Mouse (Mus musculus) intestine, embryonic 14.5 days (tissue): ENCODE measurements around the gene Hlcs. TPM values are rescaled to one million over a fixed set of nuclear protein-coding genes. Genes with fewer than 3 reads are reported as not detected.
A peak's percentile ranks its signal among the peaks of the same experiment; 100 is the strongest.

Experiments
- ATAC-seq: fragments of 200-750 bp; cut with Nextera tagmentation; replicated peaks from 2 replicates; pipeline ENCODE4 v1.8.0; 2017; ENCODE audit warnings: low read depth, moderate number of reproducible peaks, moderate TSS enrichment, moderate library complexity; ENCODE audit not compliant: low FRiP score, low TSS enrichment
- DNase-seq: peaks from one replicate; pipeline ENCODE4 v3.0.0-alpha.2; 2018; ENCODE audit warnings: low spot score
- H3K27ac ChIP-seq: fragments of 300-500 bp; sonication (generic); 2 replicates; pipeline ENCODE4 v1.5.1; 2014; ENCODE audit warnings: low read depth, mild to moderate bottlenecking, control low read depth
- H3K27me3 ChIP-seq: fragments of 300-500 bp; sonication (generic); replicated peaks from 2 replicates; pipeline ENCODE4 v1.6.1; 2014; ENCODE audit warnings: low read length, control low read depth; ENCODE audit not compliant: control insufficient read depth, insufficient read depth
- H3K36me3 ChIP-seq: fragments of 300-500 bp; sonication (generic); 2 replicates; pipeline ENCODE4 v1.6.1; 2014; ENCODE audit warnings: low read length, control low read depth; ENCODE audit not compliant: control insufficient read depth, insufficient read depth
- H3K4me1 ChIP-seq: fragments of 300-500 bp; sonication (generic); replicated peaks from 2 replicates; pipeline ENCODE4 v1.6.1; 2014; ENCODE audit warnings: low read length, control low read depth, mixed read lengths; ENCODE audit not compliant: control insufficient read depth, insufficient read depth
- H3K4me2 ChIP-seq: fragments of 300-500 bp; sonication (generic); 2 replicates; pipeline ENCODE4 v1.6.1; 2014; ENCODE audit warnings: low read length
- H3K4me3 ChIP-seq: fragments of 300-500 bp; sonication (generic); 2 replicates; pipeline ENCODE4 v1.5.1; 2014; ENCODE audit warnings: low read depth, low read length, control low read depth, mixed read lengths
- H3K9ac ChIP-seq: fragments of 300-500 bp; sonication (generic); 2 replicates; pipeline ENCODE4 v1.6.1; 2014; ENCODE audit warnings: mild to moderate bottlenecking, low read length
- H3K9me3 ChIP-seq: fragments of 300-500 bp; sonication (generic); 2 replicates; pipeline ENCODE4 v1.6.1; 2016; ENCODE audit warnings: low read length, control low read depth; ENCODE audit not compliant: control insufficient read depth
- WGBS: fragments of 180-500 bp; shearing (Covaris S2); extraction: QIAGEN DNeasy Blood & Tissue Kit; methylation state at CpG from one replicate; pipeline ENCODE4 v1.1.7; 2014; 5-methylcytosine and 5-hydroxymethylcytosine counted together
- polyA plus RNA-seq: library from polyadenylated mRNA; unstranded; fragments of >200 nt; fragmentation: Nextera tagmentation; extraction: Ambion mirVana; gene quantifications from 2 replicates; pipeline ENCODE4 v1.2.1, GENCODE M21; 2014

Hlcs gene
- polyA plus RNA-seq, 1 experiment from 2014 or later = 8.9 TPM

DNA sequence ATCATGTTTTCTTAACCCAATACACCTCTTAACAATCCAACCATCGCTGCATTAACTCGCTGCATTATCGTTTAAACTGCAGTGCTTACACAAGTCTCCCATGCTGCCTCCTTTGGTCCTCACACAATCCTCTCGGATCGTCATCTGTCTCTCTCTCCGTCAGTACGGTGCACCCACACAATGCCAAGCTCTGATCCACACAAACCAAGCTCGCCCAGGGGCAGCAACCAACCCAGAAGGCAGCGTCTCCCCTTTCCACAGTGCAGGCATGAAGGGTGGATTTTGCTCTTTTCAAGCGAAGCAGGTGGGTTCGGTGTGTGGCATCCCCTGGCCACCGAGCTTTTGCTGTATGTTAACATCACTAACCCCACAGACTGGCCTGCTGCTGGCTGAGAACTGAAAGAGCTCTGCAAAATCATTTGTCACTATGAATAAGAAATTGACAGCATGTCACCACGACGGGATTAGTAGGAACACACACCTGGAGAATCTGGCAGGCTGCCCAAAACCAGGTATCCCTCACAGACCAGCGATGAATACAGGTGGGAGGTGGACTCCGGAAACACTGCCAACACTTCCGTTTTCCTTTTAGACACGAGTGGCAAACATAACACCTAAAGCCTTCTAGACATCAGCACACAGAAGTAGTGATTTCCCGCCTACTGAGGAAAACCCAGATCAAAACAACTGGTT, 52.3 kb downstream of the Hlcs start:
- Histone ChIP-seq H3K9me3 (no peaks in the 10 kb centered on the region), H3K27ac (no peak overlapping the region), H3K4me3 (no peak overlapping the region), H3K4me1 (no peaks in the 10 kb centered on the region; the same call in none of the 2 replicates), H3K27me3 (no peaks in the 10 kb centered on the region), H3K9ac (no peak overlapping the region), H3K36me3 (0 out of 2 replicates have a peak, but pooled peaks cover 4% of the 10 kb centered on the region), H3K4me2 (no peak overlapping the region)
- DNase-seq (no peak), ATAC-seq (no peak)
- WGBS = 92% methylated on average over 19 of the region's 19 CpGs

DNA sequence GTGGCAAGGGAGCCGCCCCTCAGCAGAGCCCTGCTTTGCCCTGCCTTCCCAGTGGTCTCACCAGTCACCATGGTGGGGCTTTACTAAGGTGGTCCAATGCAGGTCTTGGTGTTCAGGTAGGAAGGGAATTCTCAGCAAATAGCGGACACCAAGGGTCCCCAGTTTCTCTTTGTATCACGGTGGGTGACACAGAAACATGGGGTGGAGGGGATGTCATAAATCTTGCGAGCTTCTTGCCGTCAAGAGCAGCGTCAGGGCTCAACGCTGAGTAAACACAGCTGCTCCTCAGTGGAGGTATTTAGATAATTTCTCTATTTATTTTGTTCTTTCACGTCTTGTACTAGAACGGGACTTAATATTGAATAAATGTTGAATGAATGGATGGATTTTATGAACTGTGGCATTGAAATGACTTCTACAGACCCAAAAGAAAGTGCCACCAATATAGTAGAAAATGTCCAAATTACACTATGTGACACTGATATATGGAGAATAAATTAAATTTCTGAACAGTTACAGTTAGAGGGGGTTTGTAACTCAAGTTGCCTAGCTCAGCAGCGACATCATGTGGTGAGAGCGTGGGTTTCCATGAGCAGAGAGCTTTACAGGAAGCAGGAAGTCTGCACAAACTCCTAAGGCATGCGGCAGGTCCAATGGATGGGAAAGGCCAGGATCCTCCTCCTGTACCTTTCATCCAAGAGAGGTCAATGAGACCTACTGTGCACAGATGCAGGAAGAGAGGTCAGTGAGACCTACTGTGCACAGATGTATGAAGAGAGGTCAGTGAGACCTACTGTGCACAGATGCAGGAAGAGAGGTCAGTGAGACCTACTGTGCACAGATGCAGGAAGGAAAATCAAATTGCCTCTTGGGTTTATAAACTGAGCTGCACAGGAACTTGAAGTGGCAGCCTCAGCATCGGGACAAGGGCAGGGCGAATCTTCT, 54.7 kb downstream of the Hlcs start:
- 38% methylated on average over 14 of the region's 14 CpGs for WGBS
- Histone ChIP-seq H3K4me3 (no peak overlapping the region), H3K9ac (no peak overlapping the region), H3K9me3 (no peaks in the 10 kb centered on the region), H3K4me2 (no peak overlapping the region), H3K36me3 (0 out of 2 replicates have a peak, but pooled peaks cover 4% of the 10 kb centered on the region), H3K27ac (no peak overlapping the region), H3K27me3 (no peaks in the 10 kb centered on the region), H3K4me1 (no peaks in the 10 kb centered on the region; the same call in 1 of the 2 replicates)
- ATAC-seq (peak; percentile 46; the same call in 1 of the 2 replicates), DNase-seq (peak; percentile 91)

DNA sequence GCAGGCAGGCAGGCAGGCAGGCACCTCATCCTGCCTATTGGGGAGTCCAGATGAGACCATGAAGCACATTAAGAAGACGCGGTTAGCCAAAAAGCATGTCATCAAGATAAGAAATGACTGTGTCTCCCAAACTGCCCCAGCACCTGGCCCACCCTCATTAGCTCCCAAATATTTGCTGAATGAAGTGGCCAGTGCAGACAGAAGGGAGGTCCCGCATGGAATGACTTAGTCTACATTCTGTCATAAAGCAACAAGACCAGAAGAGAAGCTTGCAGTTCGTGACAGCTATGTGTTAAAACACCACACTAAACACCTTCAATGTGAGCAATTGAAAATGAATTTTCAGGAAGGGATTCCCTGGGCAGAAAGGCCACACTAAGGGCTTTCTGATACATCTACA, 57.8 kb downstream of the Hlcs start:
- H3K4me3 ChIP-seq = no peak overlapping the region
- no peak for ATAC-seq
- no peaks in the 10 kb centered on the region; the same call in 1 of the 2 replicates for H3K4me1 ChIP-seq
- no peaks in the 10 kb centered on the region for H3K36me3 ChIP-seq
- 85% methylated on average over 4 of the region's 4 CpGs for WGBS
- no peak overlapping the region for H3K4me2 ChIP-seq
- no peak for DNase-seq
- no peak overlapping the region for H3K27ac ChIP-seq
- no peak overlapping the region for H3K9ac ChIP-seq
- no peaks in the 10 kb centered on the region for H3K9me3 ChIP-seq
- H3K27me3 ChIP-seq = no peaks in the 10 kb centered on the region

DNA sequence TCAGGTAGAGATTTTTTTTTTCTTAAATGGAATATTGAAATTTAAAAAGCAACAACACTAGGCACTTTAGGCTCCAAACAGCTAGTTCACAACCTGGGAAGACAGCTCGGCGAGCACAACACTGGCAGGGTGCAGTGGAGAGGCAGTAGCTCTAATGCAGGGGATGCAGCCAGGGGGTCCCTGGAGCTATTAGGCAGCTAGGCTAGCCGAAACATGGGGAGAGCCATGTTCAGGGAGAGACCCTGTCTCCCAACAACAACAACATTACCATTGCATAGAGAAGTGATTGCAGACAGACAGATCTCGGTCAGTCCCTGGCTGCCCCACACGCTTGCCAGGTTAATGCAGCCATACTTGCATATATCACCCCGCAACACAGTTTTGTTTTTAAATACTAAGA, 58.3 kb downstream of the Hlcs start:
- Histone ChIP-seq H3K4me3 (no peak overlapping the region), H3K27ac (no peak overlapping the region), H3K27me3 (no peaks in the 10 kb centered on the region), H3K4me2 (no peak overlapping the region), H3K9ac (no peak overlapping the region), H3K9me3 (no peaks in the 10 kb centered on the region), H3K4me1 (no peaks in the 10 kb centered on the region; the same call in 1 of the 2 replicates), H3K36me3 (no peaks in the 10 kb centered on the region)
- ATAC-seq (no peak), DNase-seq (no peak)
- WGBS = 91% methylated on average over 6 of the region's 6 CpGs

DNA sequence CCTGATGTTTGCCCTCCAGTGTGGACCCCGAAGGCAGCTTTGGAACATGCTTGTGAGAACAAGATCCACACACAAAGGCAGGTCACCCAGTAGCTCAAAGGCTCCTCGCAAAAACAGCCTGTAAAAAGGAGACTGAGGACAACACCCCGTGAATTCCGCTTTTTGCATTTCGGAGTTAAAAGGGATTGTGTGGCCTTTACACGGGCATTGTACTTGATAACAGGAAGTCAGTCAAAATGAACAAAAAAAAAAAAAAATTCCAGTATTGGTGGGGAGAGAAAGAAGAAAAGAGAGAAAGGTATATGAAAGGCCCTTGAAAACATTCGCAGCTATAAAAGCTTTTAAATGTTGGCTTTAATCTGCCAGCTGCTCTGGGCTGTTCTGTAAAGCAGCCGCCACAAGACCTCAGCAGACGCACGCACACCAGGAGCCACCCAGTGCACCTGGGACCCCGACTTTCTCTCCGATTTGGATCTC, 58.9 kb downstream of the Hlcs start:
- ATAC-seq = no peak

DNA sequence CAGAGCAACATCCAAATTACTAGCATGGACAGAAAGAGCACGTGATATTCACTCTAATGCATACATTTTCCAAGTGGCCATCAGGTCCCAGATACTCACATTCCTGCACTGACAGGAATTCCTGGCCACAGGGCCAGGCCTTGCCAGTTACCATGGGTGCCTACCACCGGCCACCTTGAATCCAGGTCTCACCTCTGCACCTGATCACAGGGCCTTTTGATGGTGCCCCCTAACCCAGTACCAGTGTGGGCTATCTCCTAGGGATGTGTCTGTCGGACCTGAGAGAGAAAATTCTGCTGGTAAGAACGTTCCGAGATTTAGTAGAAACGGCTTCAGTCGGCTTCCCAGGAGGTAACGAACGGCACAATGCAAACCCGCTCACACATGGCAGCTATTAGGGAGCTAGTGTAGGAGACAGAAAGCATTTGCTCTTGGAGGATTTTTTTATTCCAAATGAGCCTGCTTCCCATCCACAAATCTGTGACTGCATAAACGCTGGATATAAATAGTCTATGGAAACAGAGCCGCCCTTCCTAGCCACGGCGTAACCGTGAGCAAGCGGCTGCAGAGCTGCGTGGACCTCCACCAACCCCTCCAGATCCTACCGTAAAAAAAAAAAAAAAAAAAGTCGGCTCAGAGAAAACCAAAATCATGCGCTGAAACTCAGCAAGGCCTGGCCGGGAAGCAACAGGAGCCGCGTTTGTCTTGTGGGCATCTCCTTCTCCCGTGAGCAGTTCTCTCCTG, 59.5 kb downstream of the Hlcs start:
- Histone ChIP-seq H3K4me2 (no peak overlapping the region), H3K4me1 (no peaks in the 10 kb centered on the region; the same call in 1 of the 2 replicates), H3K9me3 (no peaks in the 10 kb centered on the region), H3K9ac (no peak overlapping the region), H3K27ac (no peak overlapping the region), H3K36me3 (no peaks in the 10 kb centered on the region), H3K27me3 (no peaks in the 10 kb centered on the region), H3K4me3 (no peak overlapping the region)
- 52% methylated on average over 24 of the region's 24 CpGs for WGBS
- DNase-seq = no peak
- no peak for ATAC-seq

More for the DNA sequence above, 58.9 kb downstream of the Hlcs start:
- Histone ChIP-seq H3K4me3 (no peak overlapping the region), H3K4me2 (no peak overlapping the region), H3K4me1 (no peaks in the 10 kb centered on the region; the same call in 1 of the 2 replicates), H3K27me3 (no peaks in the 10 kb centered on the region), H3K9ac (no peak overlapping the region), H3K9me3 (no peaks in the 10 kb centered on the region), H3K27ac (no peak overlapping the region), H3K36me3 (no peaks in the 10 kb centered on the region)
- DNase-seq = no peak
- whole genome bisulfite sequencing = 73% methylated on average over 12 of the region's 12 CpGs

DNA sequence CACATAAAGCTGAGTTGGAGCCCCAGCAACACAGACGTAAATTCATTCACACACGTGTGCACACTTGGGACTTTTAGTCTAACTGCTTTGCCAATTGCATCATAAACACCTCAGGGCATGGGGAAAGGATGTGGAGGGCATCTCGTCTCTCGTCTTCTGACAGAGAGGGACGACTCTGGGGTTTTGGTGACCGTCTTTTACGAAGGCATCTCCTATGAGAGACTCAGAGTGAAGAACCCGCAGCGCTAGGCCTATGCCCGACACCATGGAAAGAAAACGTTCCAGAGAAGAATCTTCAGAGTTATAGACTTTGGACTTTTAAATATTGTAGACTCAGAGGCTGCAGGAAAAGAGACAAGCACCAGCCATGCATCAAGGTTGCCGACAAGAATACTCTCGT, 61.6 kb downstream of the Hlcs start:
- Histone ChIP-seq H3K27ac (no peak overlapping the region), H3K36me3 (no peaks in the 10 kb centered on the region), H3K9ac (no peak overlapping the region), H3K4me2 (no peak overlapping the region), H3K27me3 (no peaks in the 10 kb centered on the region), H3K9me3 (no peaks in the 10 kb centered on the region), H3K4me3 (no peak overlapping the region), H3K4me1 (no peaks in the 10 kb centered on the region)
- no peak for ATAC-seq
- no peak for DNase-seq
- WGBS = 87% methylated on average over 13 of the region's 13 CpGs

DNA sequence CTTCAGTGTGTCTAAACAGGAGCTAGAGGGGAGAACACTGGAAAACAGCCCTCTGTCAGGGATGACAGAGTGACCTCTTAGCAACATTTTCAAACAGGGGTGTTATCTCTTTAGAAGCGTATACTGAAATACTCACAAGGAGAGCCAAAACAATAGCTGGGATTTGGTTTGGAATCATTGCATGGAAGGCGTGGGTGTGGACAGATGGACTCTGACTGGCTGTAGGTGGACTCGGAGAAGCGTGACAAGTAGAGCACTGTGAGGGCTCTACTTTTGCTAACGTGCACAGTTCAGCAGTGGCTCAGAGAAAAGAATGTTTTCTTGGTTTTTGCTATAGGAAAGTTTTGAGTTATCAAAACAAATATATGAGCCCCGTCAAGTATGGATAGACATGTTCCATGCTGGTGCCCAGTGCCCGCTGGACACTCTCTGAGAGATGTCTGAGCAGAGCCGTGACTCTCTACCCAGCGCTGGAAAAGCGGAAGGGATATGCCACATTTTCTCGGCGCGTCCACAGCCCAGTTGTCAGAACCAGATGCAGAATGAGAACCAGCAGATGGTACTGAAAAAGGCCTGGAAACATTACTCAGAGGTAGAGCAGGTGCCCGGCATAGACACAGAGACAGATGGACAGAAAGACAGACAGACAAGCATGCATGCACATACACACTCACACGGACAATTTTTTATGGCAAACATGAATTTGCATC, 62.6 kb downstream of the Hlcs start:
- no peak overlapping the region for H3K27ac ChIP-seq
- no peak overlapping the region for H3K9ac ChIP-seq
- no peaks in the 10 kb centered on the region for H3K36me3 ChIP-seq
- no peak overlapping the region for H3K4me3 ChIP-seq
- no peaks in the 10 kb centered on the region for H3K27me3 ChIP-seq
- peak overlapping the region; percentile 28 for H3K4me2 ChIP-seq
- ATAC-seq (no peak), DNase-seq (no peak)
- no peaks in the 10 kb centered on the region for H3K9me3 ChIP-seq
- 77% methylated on average over 15 of the region's 15 CpGs for WGBS
- no peaks in the 10 kb centered on the region for H3K4me1 ChIP-seq
